Mouse (Mus musculus): Measurements from ENCODE around the gene Clmn. TPM values are rescaled to one million over a fixed set of nuclear protein-coding genes. Genes with fewer than 3 reads are reported as not detected.

Clmn gene
- polyA plus RNA-seq, 1 experiment from 2014 or later: 3.0 TPM

- Histone ChIP-seq H3K27ac (ENCODE audit: low read length) (no peak overlapping the region), H3K36me3 (ENCODE audit: control insufficient read depth, insufficient read depth, low read length) (no peaks in the 10 kb centered on the region), H3K27me3 (replicated peaks; ENCODE audit: control insufficient read depth, insufficient read depth, low read length) (no peaks in the 10 kb centered on the region), H3K4me1 (ENCODE audit: control insufficient read depth, insufficient read depth, low read length) (0 out of 2 replicates have a peak, but pooled peaks cover 3% of the 10 kb centered on the region), H3K9ac (ENCODE audit: low read depth, low read length) (no peak overlapping the region), H3K4me2 (ENCODE audit: low read depth, low read length) (no peak overlapping the region), H3K9me3 (ENCODE audit: control insufficient read depth, low read length) (no peaks in the 10 kb centered on the region), H3K4me3 (ENCODE audit: low read length) (no peak overlapping the region)
- ATAC-seq: no peak
- WGBS: 79% methylated on average over 7 of the region's 7 CpGs
These were observed 99.1 kb downstream of the Clmn start for GRCm38 (mm10) chr12:104765761-104766160.

GRCm38 (mm10) chr12:104765116-104765515, 99.8 kb downstream of the Clmn start:
- Histone ChIP-seq H3K27me3 (replicated peaks; ENCODE audit: control insufficient read depth, insufficient read depth, low read length) (no peaks in the 10 kb centered on the region), H3K9me3 (ENCODE audit: control insufficient read depth, low read length) (no peaks in the 10 kb centered on the region), H3K4me3 (ENCODE audit: low read length) (no peak overlapping the region), H3K4me1 (ENCODE audit: control insufficient read depth, insufficient read depth, low read length) (0 out of 2 replicates have a peak, but pooled peaks cover 3% of the 10 kb centered on the region), H3K36me3 (ENCODE audit: control insufficient read depth, insufficient read depth, low read length) (no peaks in the 10 kb centered on the region), H3K27ac (ENCODE audit: low read length) (no peak overlapping the region), H3K4me2 (ENCODE audit: low read depth, low read length) (no peak overlapping the region), H3K9ac (ENCODE audit: low read depth, low read length) (no peak overlapping the region)
- ATAC-seq: no peak
- whole genome bisulfite sequencing: 80% methylated on average over 5 of the region's 5 CpGs

- no peak for ATAC-seq
- Histone ChIP-seq H3K36me3 (ENCODE audit: control insufficient read depth, insufficient read depth, low read length) (no peaks in the 10 kb centered on the region), H3K4me2 (ENCODE audit: low read depth, low read length) (no peak overlapping the region), H3K27me3 (replicated peaks; ENCODE audit: control insufficient read depth, insufficient read depth, low read length) (no peaks in the 10 kb centered on the region), H3K9ac (ENCODE audit: low read depth, low read length) (no peak overlapping the region), H3K27ac (ENCODE audit: low read length) (no peak overlapping the region), H3K4me1 (ENCODE audit: control insufficient read depth, insufficient read depth, low read length) (0 out of 2 replicates have a peak, but pooled peaks cover under 1% of the 10 kb centered on the region), H3K9me3 (ENCODE audit: control insufficient read depth, low read length) (no peaks in the 10 kb centered on the region), H3K4me3 (ENCODE audit: low read length) (no peak overlapping the region)
- 69% methylated on average over 6 of the region's 6 CpGs for WGBS
These were observed 101.0 kb downstream of the Clmn start for GRCm38 (mm10) chr12:104763918-104764317.

- Histone ChIP-seq H3K9ac (ENCODE audit: low read depth, low read length) (no peak overlapping the region), H3K27ac (ENCODE audit: low read length) (no peak overlapping the region), H3K36me3 (ENCODE audit: control insufficient read depth, insufficient read depth, low read length) (no peaks in the 10 kb centered on the region), H3K9me3 (ENCODE audit: control insufficient read depth, low read length) (no peaks in the 10 kb centered on the region), H3K27me3 (replicated peaks; ENCODE audit: control insufficient read depth, insufficient read depth, low read length) (no peaks in the 10 kb centered on the region), H3K4me2 (ENCODE audit: low read depth, low read length) (no peak overlapping the region), H3K4me1 (ENCODE audit: control insufficient read depth, insufficient read depth, low read length) (no peaks in the 10 kb centered on the region), H3K4me3 (ENCODE audit: low read length) (no peak overlapping the region)
- WGBS: 86% methylated on average over 8 of the region's 8 CpGs
- ATAC-seq: no peak
These were observed 103.5 kb downstream of the Clmn start for GRCm38 (mm10) chr12:104761411-104761810.

- Histone ChIP-seq H3K9me3 (ENCODE audit: control insufficient read depth, low read length) (no peaks in the 10 kb centered on the region), H3K4me2 (ENCODE audit: low read depth, low read length) (no peak overlapping the region), H3K4me3 (ENCODE audit: low read length) (no peak overlapping the region), H3K4me1 (ENCODE audit: control insufficient read depth, insufficient read depth, low read length) (no peaks in the 10 kb centered on the region; the same call in 1 of the 2 replicates), H3K27ac (ENCODE audit: low read length) (no peak overlapping the region), H3K27me3 (replicated peaks; ENCODE audit: control insufficient read depth, insufficient read depth, low read length) (no peaks in the 10 kb centered on the region), H3K9ac (ENCODE audit: low read depth, low read length) (no peak overlapping the region), H3K36me3 (ENCODE audit: control insufficient read depth, insufficient read depth, low read length) (no peaks in the 10 kb centered on the region)
- 85% methylated on average over 7 of the region's 7 CpGs for WGBS
- ATAC-seq: no peak
These were observed 106.8 kb downstream of the Clmn start for GRCm38 (mm10) chr12:104758066-104758465.

- no peaks in the 10 kb centered on the region for H3K36me3 ChIP-seq (ENCODE audit: control insufficient read depth, insufficient read depth, low read length)
- peaks cover 24% of the 10 kb centered on the region for H3K4me1 ChIP-seq (ENCODE audit: control insufficient read depth, insufficient read depth, low read length)
- ATAC-seq: no peak
- H3K27ac ChIP-seq (ENCODE audit: low read length): no peak overlapping the region
- no peaks in the 10 kb centered on the region for H3K27me3 ChIP-seq (replicated peaks; ENCODE audit: control insufficient read depth, insufficient read depth, low read length)
- H3K4me2 ChIP-seq (ENCODE audit: low read depth, low read length): no peak overlapping the region
- WGBS: 61% methylated on average over 4 of the region's 4 CpGs
- H3K9me3 ChIP-seq (ENCODE audit: control insufficient read depth, low read length): no peaks in the 10 kb centered on the region
- H3K4me3 ChIP-seq (ENCODE audit: low read length): no peak overlapping the region
- H3K9ac ChIP-seq (ENCODE audit: low read depth, low read length): no peak overlapping the region
These were observed 111.2 kb downstream of the Clmn start for GRCm38 (mm10) chr12:104753686-104754085.

GRCm38 (mm10) chr12:104751814-104752765, 112.8 kb downstream of the Clmn start, which contains the start of gene Dicer1:
TSS of gene Dicer1 (minus strand) at chr12:104751952.
- Histone ChIP-seq H3K4me2 (ENCODE audit: low read depth, low read length) (peak within 1 kb of the TSS; percentile 96), H3K36me3 (ENCODE audit: control insufficient read depth, insufficient read depth, low read length) (no peaks in the 10 kb centered on the region), H3K27me3 (replicated peaks; ENCODE audit: control insufficient read depth, insufficient read depth, low read length) (no peaks in the 10 kb centered on the region), H3K9ac (ENCODE audit: low read depth, low read length) (peak within 1 kb of the TSS; percentile 95), H3K4me1 (ENCODE audit: control insufficient read depth, insufficient read depth, low read length) (peaks cover 32% of the 10 kb centered on the region), H3K9me3 (ENCODE audit: control insufficient read depth, low read length) (no peaks in the 10 kb centered on the region), H3K27ac (ENCODE audit: low read length) (peak within 1 kb of the TSS; percentile 93), H3K4me3 (ENCODE audit: low read length) (peak within 1 kb of the TSS; percentile 91)
- WGBS: under 1% methylated on average over 91 of the region's 94 CpGs
- ATAC-seq: peak; percentile 96

- Histone ChIP-seq H3K36me3 (ENCODE audit: control insufficient read depth, insufficient read depth, low read length) (no peaks in the 10 kb centered on the region), H3K9me3 (ENCODE audit: control insufficient read depth, low read length) (no peaks in the 10 kb centered on the region), H3K27me3 (replicated peaks; ENCODE audit: control insufficient read depth, insufficient read depth, low read length) (no peaks in the 10 kb centered on the region), H3K27ac (ENCODE audit: low read length) (peak overlapping the region; percentile 93), H3K4me2 (ENCODE audit: low read depth, low read length) (peak overlapping the region; percentile 96), H3K4me1 (ENCODE audit: control insufficient read depth, insufficient read depth, low read length) (peaks cover 32% of the 10 kb centered on the region), H3K4me3 (ENCODE audit: low read length) (peak overlapping the region; percentile 91), H3K9ac (ENCODE audit: low read depth, low read length) (peak overlapping the region; percentile 95)
- peak; percentile 3; the same call in 1 of the 2 replicates for ATAC-seq
- under 1% methylated on average over 47 of the region's 52 CpGs for WGBS
These were observed 113.5 kb downstream of the Clmn start for GRCm38 (mm10) chr12:104751331-104751813.

GRCm38 (mm10) chr12:104748946-104749345, 115.9 kb downstream of the Clmn start:
- no peak overlapping the region for H3K9ac ChIP-seq (ENCODE audit: low read depth, low read length)
- H3K27me3 ChIP-seq (replicated peaks; ENCODE audit: control insufficient read depth, insufficient read depth, low read length): no peaks in the 10 kb centered on the region
- 65% methylated on average over 2 of the region's 2 CpGs for WGBS
- peaks cover 35% of the 10 kb centered on the region for H3K4me1 ChIP-seq (ENCODE audit: control insufficient read depth, insufficient read depth, low read length)
- no peak overlapping the region for H3K4me3 ChIP-seq (ENCODE audit: low read length)
- ATAC-seq: no peak
- H3K4me2 ChIP-seq (ENCODE audit: low read depth, low read length): no peak overlapping the region
- no peaks in the 10 kb centered on the region for H3K9me3 ChIP-seq (ENCODE audit: control insufficient read depth, low read length)
- no peak overlapping the region for H3K27ac ChIP-seq (ENCODE audit: low read length)
- no peaks in the 10 kb centered on the region for H3K36me3 ChIP-seq (ENCODE audit: control insufficient read depth, insufficient read depth, low read length)

Measured in intestine, embryonic 16.5 days (tissue).